Mouse (Mus musculus) kidney, embryonic 16.5 days (tissue): ENCODE data around the gene Gm43518. TPM values are rescaled to one million over a fixed set of nuclear protein-coding genes. Genes with fewer than 3 reads are reported as not detected.

ENCODE experiments used
- ATAC-seq: fragments of 200-750 bp; cut with Nextera tagmentation; 2 replicates; pipeline ENCODE4 v1.8.0; 2017; ENCODE audit warnings: moderate TSS enrichment; ENCODE audit not compliant: low FRiP score, low TSS enrichment
- H3K27ac ChIP-seq: fragments of 300-500 bp; sonication (generic); 2 replicates; pipeline ENCODE4 v1.5.1; 2014; ENCODE audit warnings: low read length
- H3K27me3 ChIP-seq: fragments of 300-500 bp; sonication (generic); 2 replicates; pipeline ENCODE4 v1.6.1; 2014; ENCODE audit warnings: low read length, control low read depth, mixed read lengths; ENCODE audit not compliant: insufficient read depth
- H3K36me3 ChIP-seq: fragments of 300-500 bp; sonication (generic); 2 replicates; pipeline ENCODE4 v1.6.1; 2014; ENCODE audit warnings: low read length, control low read depth, mixed read lengths; ENCODE audit not compliant: insufficient read depth
- H3K4me1 ChIP-seq: fragments of 300-500 bp; sonication (generic); 2 replicates; pipeline ENCODE4 v1.6.1; 2014; ENCODE audit warnings: low read length, control low read depth, mixed read lengths; ENCODE audit not compliant: insufficient read depth
- H3K4me2 ChIP-seq: fragments of 300-500 bp; sonication (generic); replicated peaks from 2 replicates; pipeline ENCODE4 v1.6.1; 2014; ENCODE audit warnings: low read depth, low read length
- H3K4me3 ChIP-seq: fragments of 300-500 bp; sonication (generic); 2 replicates; pipeline ENCODE4 v1.5.1; 2014; ENCODE audit warnings: mild to moderate bottlenecking, low read length
- H3K9ac ChIP-seq: fragments of 300-500 bp; sonication (generic); replicated peaks from 2 replicates; pipeline ENCODE4 v1.6.1; 2014; ENCODE audit warnings: low read length
- H3K9me3 ChIP-seq: fragments of 300-500 bp; sonication (generic); 2 replicates; pipeline ENCODE4 v1.6.1; 2016; ENCODE audit warnings: low read length, control low read depth
- WGBS: fragments of 180-500 bp; shearing (Covaris S2); extraction: QIAGEN DNeasy Blood & Tissue Kit; methylation state at CpG from one replicate; pipeline ENCODE4 v1.1.7; 2014; 5-methylcytosine and 5-hydroxymethylcytosine counted together
- polyA plus RNA-seq: library from polyadenylated mRNA; unstranded; fragments of >200 nt; fragmentation: Nextera tagmentation; extraction: Ambion mirVana; gene quantifications from 2 replicates; pipeline ENCODE4 v1.2.1, GENCODE M21; 2015

Gene Gm43518
- polyA plus RNA-seq, 1 experiment from 2014 or later: 4.0 TPM

- H3K27ac ChIP-seq: peak within 1 kb of the TSS; percentile 94
- peak within 1 kb of the TSS; percentile 99 for H3K9ac ChIP-seq
- no peaks in the 10 kb centered on the region for H3K9me3 ChIP-seq
- ATAC-seq: peak; percentile 97
- H3K4me2 ChIP-seq: peak within 1 kb of the TSS; percentile 80
- H3K27me3 ChIP-seq: no peaks in the 10 kb centered on the region
- peaks cover 4% of the 10 kb centered on the region; the same call in 1 of the 2 replicates for H3K4me1 ChIP-seq
- WGBS: under 1% methylated on average over 56 of the region's 56 CpGs
- peak within 1 kb of the TSS; percentile 81 for H3K4me3 ChIP-seq
- peaks cover 25% of the 10 kb centered on the region for H3K36me3 ChIP-seq
Measured at GRCm38 (mm10) chr5:123930508-123930989, 3.3 kb downstream of the Gm43518 start, which contains the start of gene Ccdc62. Gene Ccdc62 (plus strand): TSS chr5:123930679.

- Histone ChIP-seq H3K4me1 (peaks cover 4% of the 10 kb centered on the region; the same call in 1 of the 2 replicates), H3K27me3 (no peaks in the 10 kb centered on the region), H3K4me3 (peak overlapping the region; percentile 81), H3K9me3 (no peaks in the 10 kb centered on the region), H3K27ac (peak overlapping the region; percentile 92), H3K4me2 (peak overlapping the region; percentile 80), H3K9ac (peak overlapping the region; percentile 99), H3K36me3 (peaks cover 19% of the 10 kb centered on the region)
- ATAC-seq: peak; percentile 22; the same call in 1 of the 2 replicates
- WGBS: 49% methylated on average over 13 of the region's 13 CpGs
Measured at GRCm38 (mm10) chr5:123931131-123931530, 3.9 kb downstream of the Gm43518 start.

- Histone ChIP-seq H3K36me3 (peaks cover 2% of the 10 kb centered on the region), H3K9me3 (no peaks in the 10 kb centered on the region), H3K4me3 (no peak overlapping the region), H3K4me1 (peaks cover 4% of the 10 kb centered on the region; the same call in 1 of the 2 replicates), H3K4me2 (no peak overlapping the region), H3K27me3 (no peaks in the 10 kb centered on the region), H3K9ac (no peak overlapping the region), H3K27ac (no peak overlapping the region)
- no peak for ATAC-seq
Measured at GRCm38 (mm10) chr5:123932927-123933326, 5.7 kb downstream of the Gm43518 start.

DNA sequence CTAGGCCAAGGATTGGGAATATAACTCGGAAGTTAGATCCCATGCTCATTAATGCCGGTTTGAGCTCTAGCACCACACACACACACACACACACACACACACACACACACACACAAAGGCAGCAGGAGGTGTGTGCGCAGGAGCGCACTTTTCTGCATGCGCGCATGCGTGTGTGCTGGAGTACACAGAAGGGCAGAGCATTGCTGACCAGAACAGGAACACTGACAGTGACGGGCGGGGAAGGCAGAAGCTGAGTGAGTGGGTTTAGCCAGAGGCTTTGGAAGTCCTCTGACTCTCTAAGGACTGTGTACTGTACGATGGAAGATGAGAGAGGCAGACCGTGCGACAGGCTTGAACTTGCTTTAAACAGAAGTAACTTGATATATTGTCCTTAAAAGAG is 6.3 kb downstream of the Gm43518 start:
- ATAC-seq: no peak
- no peak overlapping the region for H3K27ac ChIP-seq
- 87% methylated on average over 12 of the region's 12 CpGs for WGBS
- H3K4me3 ChIP-seq: no peak overlapping the region
- no peak overlapping the region for H3K4me2 ChIP-seq
- peaks cover 4% of the 10 kb centered on the region; the same call in 1 of the 2 replicates for H3K4me1 ChIP-seq
- H3K36me3 ChIP-seq: no peaks in the 10 kb centered on the region
- H3K9ac ChIP-seq: no peak overlapping the region
- no peaks in the 10 kb centered on the region for H3K27me3 ChIP-seq
- no peaks in the 10 kb centered on the region for H3K9me3 ChIP-seq

DNA sequence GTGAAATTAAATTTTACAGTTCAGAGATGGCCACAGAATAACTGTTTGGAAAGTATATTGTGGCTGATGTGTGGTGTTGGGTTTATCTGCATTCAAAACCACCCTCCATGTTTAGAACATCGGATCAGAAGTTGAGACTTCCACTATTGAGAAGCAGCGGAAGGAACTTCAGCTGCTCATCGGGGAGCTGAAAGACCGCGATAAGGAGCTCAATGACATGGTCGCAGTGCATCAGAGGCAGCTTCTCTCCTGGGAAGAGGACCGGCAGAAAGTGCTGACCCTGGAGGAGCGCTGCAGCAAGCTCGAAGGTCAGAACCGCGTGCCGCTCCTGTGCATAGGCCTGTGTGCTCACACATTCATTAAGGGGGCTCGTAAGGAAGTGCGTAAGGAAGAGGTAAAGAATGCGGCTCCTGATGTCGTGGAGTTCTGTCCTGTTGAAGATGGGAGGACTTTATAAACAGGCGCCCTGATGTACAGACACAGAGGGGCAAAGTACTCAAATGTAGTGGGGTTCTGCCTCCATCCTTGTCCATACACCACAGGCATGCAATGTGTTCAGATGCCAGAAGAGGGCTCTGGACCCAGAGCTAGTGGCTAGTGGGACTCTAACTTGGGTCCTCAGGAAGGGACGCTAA is 6.9 kb downstream of the Gm43518 start:
- Histone ChIP-seq H3K4me3 (no peak overlapping the region), H3K9me3 (no peaks in the 10 kb centered on the region), H3K27me3 (no peaks in the 10 kb centered on the region), H3K9ac (0 out of 2 replicates have a peak overlapping the region, but pooled peaks have one; percentile 38), H3K4me2 (no peak overlapping the region), H3K4me1 (peaks cover 4% of the 10 kb centered on the region; the same call in 1 of the 2 replicates), H3K36me3 (no peaks in the 10 kb centered on the region), H3K27ac (no peak overlapping the region)
- no peak for ATAC-seq
- WGBS: 41% methylated on average over 18 of the region's 18 CpGs

DNA sequence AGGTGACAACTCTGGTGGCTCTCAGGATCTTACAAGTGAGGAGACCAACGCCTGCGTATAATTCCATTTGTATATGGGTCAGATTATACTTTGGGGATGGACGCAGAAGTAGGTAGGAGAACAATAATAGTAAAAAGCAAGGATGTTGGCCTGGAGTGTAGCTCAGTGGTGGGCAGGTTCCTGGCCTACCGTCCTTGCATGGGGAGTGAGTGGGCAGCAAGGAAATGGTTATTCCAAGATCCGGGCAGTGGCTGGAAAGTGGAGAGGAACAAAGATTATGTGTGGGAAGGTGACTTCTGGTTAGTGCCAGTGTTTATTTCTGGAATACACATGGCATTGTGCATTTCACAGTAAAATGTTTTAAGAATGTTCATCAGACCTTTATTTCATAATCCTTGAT is 8.7 kb downstream of the Gm43518 start:
- no peak overlapping the region for H3K9ac ChIP-seq
- WGBS: 88% methylated on average over 5 of the region's 5 CpGs

GRCm38 (mm10) chr5:123938479-123938878 is 11.3 kb downstream of the Gm43518 start:
- no peak for ATAC-seq

More for the DNA sequence above, 8.7 kb downstream of the Gm43518 start:
- Histone ChIP-seq H3K4me1 (peaks cover 4% of the 10 kb centered on the region; the same call in 1 of the 2 replicates), H3K27me3 (no peaks in the 10 kb centered on the region), H3K4me3 (no peak overlapping the region), H3K9me3 (no peaks in the 10 kb centered on the region), H3K27ac (no peak overlapping the region), H3K4me2 (no peak overlapping the region), H3K36me3 (no peaks in the 10 kb centered on the region)
- no peak for ATAC-seq

GRCm38 (mm10) chr5:123946546-123946945 is 19.3 kb downstream of the Gm43518 start:
- WGBS: 44% methylated on average over 4 of the region's 4 CpGs
- ATAC-seq: no peak
- no peak overlapping the region for H3K4me3 ChIP-seq
- no peak overlapping the region for H3K27ac ChIP-seq
- no peaks in the 10 kb centered on the region for H3K36me3 ChIP-seq
- H3K9ac ChIP-seq: no peak overlapping the region
- H3K27me3 ChIP-seq: no peaks in the 10 kb centered on the region
- no peaks in the 10 kb centered on the region for H3K9me3 ChIP-seq
- H3K4me1 ChIP-seq: no peaks in the 10 kb centered on the region
- H3K4me2 ChIP-seq: no peak overlapping the region

More at GRCm38 (mm10) chr5:123938479-123938878, 11.3 kb downstream of the Gm43518 start:
- H3K36me3 ChIP-seq: no peaks in the 10 kb centered on the region
- H3K4me3 ChIP-seq: no peak overlapping the region
- H3K27me3 ChIP-seq: no peaks in the 10 kb centered on the region
- no peaks in the 10 kb centered on the region for H3K9me3 ChIP-seq
- H3K27ac ChIP-seq: no peak overlapping the region
- H3K4me1 ChIP-seq: no peaks in the 10 kb centered on the region
- 90% methylated on average over 5 of the region's 5 CpGs for WGBS
- H3K4me2 ChIP-seq: no peak overlapping the region
- no peak overlapping the region for H3K9ac ChIP-seq

- no peak overlapping the region for H3K27ac ChIP-seq
- ATAC-seq: no peak
- H3K4me2 ChIP-seq: no peak overlapping the region
- H3K36me3 ChIP-seq: no peaks in the 10 kb centered on the region
- no peaks in the 10 kb centered on the region for H3K27me3 ChIP-seq
- no peak overlapping the region for H3K9ac ChIP-seq
- no peaks in the 10 kb centered on the region for H3K4me1 ChIP-seq
- H3K9me3 ChIP-seq: no peaks in the 10 kb centered on the region
- 51% methylated on average over 7 of the region's 7 CpGs for WGBS
- no peak overlapping the region for H3K4me3 ChIP-seq
Measured at GRCm38 (mm10) chr5:123947041-123947761, 20.0 kb downstream of the Gm43518 start.
